Mouse (Mus musculus) hindbrain, embryonic 14.5 days (tissue): ENCODE results near the gene Snx30. TPM values are rescaled to one million over a fixed set of nuclear protein-coding genes. Genes with fewer than 3 reads are reported as not detected.

ENCODE experiments used
- ATAC-seq: fragments of 200-750 bp; cut with Nextera tagmentation; 2 replicates; pipeline ENCODE4 v1.8.0; 2017; ENCODE audit warnings: moderate number of reproducible peaks, mild to moderate bottlenecking, moderate TSS enrichment, moderate library complexity; ENCODE audit not compliant: low FRiP score
- DNase-seq: peaks from one replicate; pipeline ENCODE4 v3.0.0-alpha.2; 2015; ENCODE audit warnings: low spot score
- H3K27ac ChIP-seq: fragments of 300-500 bp; sonication (generic); 2 replicates; pipeline ENCODE4 v1.5.1; 2014; ENCODE audit warnings: mild to moderate bottlenecking, moderate library complexity
- H3K27me3 ChIP-seq: fragments of 300-500 bp; sonication (generic); 2 replicates; pipeline ENCODE4 v1.6.1; 2014; ENCODE audit warnings: mild to moderate bottlenecking, low read length, mixed read lengths; ENCODE audit not compliant: control insufficient read depth, insufficient read depth
- H3K36me3 ChIP-seq: fragments of 300-500 bp; sonication (generic); replicated peaks from 2 replicates; pipeline ENCODE4 v1.6.1; 2014; ENCODE audit not compliant: control insufficient read depth, insufficient read depth
- H3K4me1 ChIP-seq: fragments of 300-500 bp; sonication (generic); replicated peaks from 2 replicates; pipeline ENCODE4 v1.6.1; 2014; ENCODE audit warnings: antibody characterized with exemption, low read length, mixed read lengths; ENCODE audit not compliant: control insufficient read depth, insufficient read depth
- H3K4me2 ChIP-seq: fragments of 300-500 bp; sonication (generic); replicated peaks from 2 replicates; pipeline ENCODE4 v1.6.1; 2014; ENCODE audit warnings: mild to moderate bottlenecking, moderate library complexity
- H3K4me3 ChIP-seq: fragments of 300-500 bp; sonication (generic); replicated peaks from 2 replicates; pipeline ENCODE4 v1.5.1; 2014; ENCODE audit warnings: mild to moderate bottlenecking, low read length
- H3K9ac ChIP-seq: fragments of 300-500 bp; sonication (generic); 2 replicates; pipeline ENCODE4 v1.6.1; 2014
- H3K9me3 ChIP-seq: fragments of 300-500 bp; sonication (generic); 2 replicates; pipeline ENCODE4 v1.6.1; 2016; ENCODE audit warnings: low read length; ENCODE audit not compliant: control insufficient read depth
- WGBS: fragments of 180-500 bp; shearing (Covaris S2); extraction: QIAGEN DNeasy Blood & Tissue Kit; methylation state at CpG from one replicate; pipeline ENCODE4 v1.1.7; 2014; 5-methylcytosine and 5-hydroxymethylcytosine counted together
- polyA plus RNA-seq: library from polyadenylated mRNA; unstranded; fragments of >200 nt; fragmentation: Nextera tagmentation; extraction: Ambion mirVana; gene quantifications from 2 replicates; pipeline ENCODE4 v1.2.1, GENCODE M21; 2014

Gene Snx30
- polyA plus RNA-seq, 1 experiment from 2014 or later: 21.9 TPM

DNA sequence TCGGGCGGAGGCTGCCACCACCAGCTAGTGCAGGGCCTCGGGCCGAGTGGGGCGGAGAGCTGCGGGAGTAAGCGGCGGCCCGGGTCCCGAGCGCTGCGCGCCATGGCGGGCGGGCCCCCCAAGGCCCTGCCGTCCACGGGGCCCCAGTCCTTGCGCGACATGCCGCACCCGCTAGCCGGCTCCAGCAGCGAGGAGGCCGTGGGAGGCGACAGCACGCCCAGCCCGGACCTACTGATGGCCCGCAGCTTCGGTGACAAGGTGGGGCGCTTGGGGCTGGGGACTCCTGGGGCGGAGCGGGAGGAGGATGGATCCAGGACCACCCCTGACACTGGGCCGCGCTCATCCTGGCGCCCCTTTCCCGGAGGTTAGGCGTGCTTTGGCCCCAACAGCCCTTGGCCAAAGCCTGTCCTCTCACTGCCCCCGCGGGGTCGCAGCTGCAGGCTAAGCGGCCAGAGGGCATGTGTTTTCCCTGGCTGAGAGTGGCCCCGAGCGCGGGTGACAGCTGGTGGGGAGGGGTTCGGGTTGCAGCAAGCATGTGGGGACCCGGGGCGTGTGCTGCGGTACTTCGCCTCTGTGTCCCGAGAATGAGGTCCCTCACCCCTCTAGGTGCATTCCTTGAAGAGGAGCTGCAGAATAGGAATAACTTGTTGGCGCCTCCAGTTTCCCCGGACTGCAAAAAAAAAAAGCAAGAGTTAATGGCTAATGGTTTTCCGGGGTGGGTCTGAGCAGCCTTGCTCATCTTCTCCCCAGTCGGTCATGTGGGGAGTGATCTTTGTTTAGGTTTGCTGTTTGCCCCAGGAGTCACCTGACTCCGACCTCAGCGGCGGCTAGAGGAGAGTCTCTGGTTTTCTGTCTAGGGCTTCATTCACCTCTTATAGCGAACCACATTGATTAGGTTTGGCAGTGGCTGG lies 583 bp downstream of the Snx30 start:
- peak overlapping the region; percentile 71 for H3K27ac ChIP-seq
- H3K27me3 ChIP-seq: no peaks in the 10 kb centered on the region
- peak overlapping the region; percentile 75 for H3K9ac ChIP-seq
- peak overlapping the region; percentile 66 for H3K4me3 ChIP-seq
- WGBS: under 1% methylated on average over 57 of the region's 58 CpGs
- H3K4me1 ChIP-seq: peaks cover 14% of the 10 kb centered on the region
- peak overlapping the region; percentile 76 for H3K4me2 ChIP-seq
- H3K36me3 ChIP-seq: no peaks in the 10 kb centered on the region
- DNase-seq (no peak), ATAC-seq (peak; percentile 66)
- no peaks in the 10 kb centered on the region for H3K9me3 ChIP-seq

DNA sequence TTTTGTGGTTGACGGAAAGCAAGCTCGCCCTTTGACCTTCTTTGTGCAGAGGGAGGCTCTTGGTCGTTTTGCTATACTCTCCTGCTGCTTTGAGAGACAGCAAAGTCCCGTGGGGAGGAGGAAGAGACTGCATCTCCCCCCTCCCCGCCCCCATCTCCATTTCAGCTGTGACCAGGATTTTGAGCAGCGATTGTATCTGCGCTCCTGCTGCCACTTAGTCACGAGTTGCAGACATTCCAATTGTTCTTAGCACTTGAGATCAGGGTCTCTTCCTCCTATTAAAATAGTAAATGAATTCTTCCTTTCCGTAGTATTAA lies 1.2 kb downstream of the Snx30 start:
- DNase-seq: no peak
- WGBS: 1% methylated on average over 9 of the region's 9 CpGs

DNA sequence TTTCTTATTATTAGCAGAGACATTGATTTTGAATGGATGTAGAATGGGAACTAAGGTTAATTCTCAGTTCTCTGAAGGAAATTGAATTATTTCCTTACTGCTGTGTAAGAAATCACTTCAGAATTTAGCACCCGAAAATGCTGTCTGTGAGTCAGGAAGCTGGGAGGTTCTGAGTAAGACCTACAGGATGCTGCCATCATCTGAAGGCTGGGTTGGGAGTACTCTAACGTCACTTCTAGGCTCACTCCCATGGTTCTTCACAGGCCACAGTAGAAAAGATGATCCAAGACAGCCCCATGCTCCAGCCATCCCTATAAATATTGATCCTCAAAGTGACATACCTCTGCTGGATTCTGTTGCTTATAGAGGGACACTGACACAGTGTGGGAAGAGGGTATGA lies 1.9 kb downstream of the Snx30 start:
- DNase-seq: no peak
- H3K27me3 ChIP-seq: no peaks in the 10 kb centered on the region
- no peak for ATAC-seq
- peak overlapping the region; percentile 75; the same call in 1 of the 2 replicates for H3K9ac ChIP-seq
- peaks cover 14% of the 10 kb centered on the region for H3K4me1 ChIP-seq
- H3K4me3 ChIP-seq: peak overlapping the region; percentile 66
- no peaks in the 10 kb centered on the region for H3K36me3 ChIP-seq
- H3K4me2 ChIP-seq: peak overlapping the region; percentile 76
- no peak overlapping the region for H3K27ac ChIP-seq
- no peaks in the 10 kb centered on the region for H3K9me3 ChIP-seq
- WGBS: 59% methylated on average over 2 of the region's 2 CpGs

More for the DNA sequence above, 1.2 kb downstream of the Snx30 start:
- Histone ChIP-seq H3K9me3 (no peaks in the 10 kb centered on the region), H3K4me2 (peak overlapping the region; percentile 76), H3K4me1 (peaks cover 14% of the 10 kb centered on the region), H3K27ac (peak overlapping the region; percentile 71; the same call in 1 of the 2 replicates), H3K9ac (peak overlapping the region; percentile 75), H3K27me3 (no peaks in the 10 kb centered on the region), H3K36me3 (no peaks in the 10 kb centered on the region), H3K4me3 (peak overlapping the region; percentile 66)
- no peak for ATAC-seq

DNA sequence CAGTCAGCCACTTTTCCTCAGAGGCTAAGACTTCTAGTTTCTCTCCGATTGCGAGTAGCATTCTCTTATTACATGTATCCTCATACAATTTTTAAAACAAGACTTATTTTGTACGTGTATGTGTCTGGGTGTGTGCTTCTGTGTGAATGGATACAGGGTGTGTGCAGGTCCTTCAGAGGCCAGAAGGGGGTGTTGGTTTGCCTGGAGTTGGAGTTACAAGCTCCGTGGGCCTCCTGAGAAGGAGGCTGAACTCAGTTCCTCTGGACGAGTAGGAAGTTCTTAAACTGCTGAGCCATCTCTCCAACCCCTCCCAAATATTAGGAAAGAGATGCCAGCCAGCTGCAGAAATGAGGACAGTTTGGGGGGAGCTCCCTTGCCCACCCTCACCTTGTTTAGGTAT lies 2.8 kb downstream of the Snx30 start:
- no peak overlapping the region for H3K27ac ChIP-seq
- no peaks in the 10 kb centered on the region for H3K9me3 ChIP-seq
- no peaks in the 10 kb centered on the region for H3K36me3 ChIP-seq
- no peaks in the 10 kb centered on the region for H3K27me3 ChIP-seq
- no peak overlapping the region for H3K4me3 ChIP-seq
- H3K9ac ChIP-seq: no peak overlapping the region
- peaks cover 14% of the 10 kb centered on the region for H3K4me1 ChIP-seq
- DNase-seq (no peak), ATAC-seq (no peak)
- WGBS: 71% methylated on average over 5 of the region's 5 CpGs
- no peak overlapping the region for H3K4me2 ChIP-seq

DNA sequence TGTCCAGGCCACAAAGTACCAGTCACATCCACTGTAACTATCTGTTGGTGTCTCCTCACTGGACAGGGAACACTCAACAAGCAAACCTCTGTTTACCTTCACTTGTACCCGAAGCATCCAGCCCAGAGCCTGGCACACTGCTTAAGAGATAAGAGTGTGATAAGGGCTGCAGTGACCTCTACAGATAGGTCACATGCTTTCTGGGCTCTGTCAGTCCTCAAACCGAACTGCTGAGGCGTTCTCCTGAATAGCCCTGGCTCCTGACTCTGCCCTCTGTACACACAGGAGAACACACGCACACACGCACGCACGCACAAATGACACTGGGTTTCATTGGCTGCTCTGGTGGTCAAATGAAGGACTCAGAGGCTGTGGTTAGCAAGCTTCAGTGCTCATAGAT lies 8.5 kb downstream of the Snx30 start:
- Histone ChIP-seq H3K27me3 (no peaks in the 10 kb centered on the region), H3K9ac (no peak overlapping the region), H3K9me3 (no peaks in the 10 kb centered on the region), H3K27ac (no peak overlapping the region), H3K4me2 (no peak overlapping the region), H3K36me3 (no peaks in the 10 kb centered on the region), H3K4me3 (no peak overlapping the region), H3K4me1 (0 out of 2 replicates have a peak, but pooled peaks cover 4% of the 10 kb centered on the region)
- no peak for DNase-seq
- WGBS: 87% methylated on average over 7 of the region's 7 CpGs
- ATAC-seq: no peak

DNA sequence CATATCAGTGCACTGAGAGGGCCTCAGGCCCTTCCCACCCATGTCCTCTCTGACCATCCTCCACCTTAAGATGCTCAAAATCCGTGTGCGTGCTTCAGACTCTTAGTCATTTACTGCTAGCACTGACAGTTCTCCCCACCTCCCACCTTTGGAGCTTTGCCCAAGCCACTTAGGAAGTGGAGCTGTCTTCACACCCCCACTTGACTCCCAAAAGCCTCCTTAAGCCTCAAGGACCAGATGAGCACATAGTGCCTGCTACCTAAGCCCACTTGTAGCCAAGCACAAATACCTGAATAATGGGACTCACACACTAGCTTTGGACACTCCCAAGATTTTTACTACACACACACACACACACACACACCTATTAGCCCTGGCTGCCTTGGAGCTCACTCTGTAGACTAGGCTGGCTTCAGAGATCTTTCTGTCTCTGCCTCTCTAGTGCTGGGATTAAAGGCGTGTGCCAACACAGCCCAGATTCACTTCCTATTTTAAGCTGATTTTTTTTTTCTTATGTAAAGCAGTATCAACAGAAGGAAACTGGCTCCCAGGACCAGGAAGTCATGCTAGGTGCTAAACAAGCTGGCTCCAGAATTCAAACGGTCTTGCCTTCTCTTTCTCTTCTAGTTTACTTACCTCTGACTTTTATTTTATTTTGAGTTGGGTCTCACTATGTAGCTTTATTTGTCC lies 9.6 kb downstream of the Snx30 start:
- ATAC-seq: no peak
- no peak overlapping the region for H3K27ac ChIP-seq
- WGBS: 89% methylated on average over 4 of the region's 4 CpGs

DNA sequence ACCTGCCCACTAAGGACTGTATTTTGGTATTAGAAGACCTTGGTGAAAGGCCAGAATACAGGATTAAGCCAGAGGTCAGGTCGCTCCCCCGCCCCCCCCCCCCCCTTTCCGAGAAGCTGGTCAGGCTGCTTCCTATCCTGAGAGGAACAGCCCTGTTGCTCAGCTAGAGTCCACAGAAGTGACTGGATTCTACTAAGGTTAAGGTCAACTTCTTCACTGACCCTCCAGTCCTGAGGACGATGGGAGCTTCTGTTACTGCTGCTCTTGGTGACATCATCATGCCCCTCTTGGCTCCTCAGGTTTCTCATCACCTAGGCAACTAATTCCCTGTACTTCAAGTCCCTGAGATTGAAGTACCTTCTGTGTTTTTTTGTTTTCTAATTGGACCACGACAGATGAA lies 10.4 kb downstream of the Snx30 start:
- no peak for ATAC-seq
- Histone ChIP-seq H3K36me3 (no peaks in the 10 kb centered on the region), H3K9ac (no peak overlapping the region), H3K27me3 (no peaks in the 10 kb centered on the region), H3K4me3 (no peak overlapping the region), H3K27ac (no peak overlapping the region), H3K4me2 (no peak overlapping the region), H3K9me3 (no peaks in the 10 kb centered on the region), H3K4me1 (0 out of 2 replicates have a peak, but pooled peaks cover 8% of the 10 kb centered on the region)
- 63% methylated on average over 5 of the region's 5 CpGs for WGBS
- DNase-seq: no peak

More for the DNA sequence above, 9.6 kb downstream of the Snx30 start:
- no peak for DNase-seq
- Histone ChIP-seq H3K36me3 (no peaks in the 10 kb centered on the region), H3K27me3 (no peaks in the 10 kb centered on the region), H3K4me1 (0 out of 2 replicates have a peak, but pooled peaks cover 8% of the 10 kb centered on the region), H3K4me3 (no peak overlapping the region), H3K9ac (no peak overlapping the region), H3K9me3 (no peaks in the 10 kb centered on the region), H3K4me2 (no peak overlapping the region)

DNA sequence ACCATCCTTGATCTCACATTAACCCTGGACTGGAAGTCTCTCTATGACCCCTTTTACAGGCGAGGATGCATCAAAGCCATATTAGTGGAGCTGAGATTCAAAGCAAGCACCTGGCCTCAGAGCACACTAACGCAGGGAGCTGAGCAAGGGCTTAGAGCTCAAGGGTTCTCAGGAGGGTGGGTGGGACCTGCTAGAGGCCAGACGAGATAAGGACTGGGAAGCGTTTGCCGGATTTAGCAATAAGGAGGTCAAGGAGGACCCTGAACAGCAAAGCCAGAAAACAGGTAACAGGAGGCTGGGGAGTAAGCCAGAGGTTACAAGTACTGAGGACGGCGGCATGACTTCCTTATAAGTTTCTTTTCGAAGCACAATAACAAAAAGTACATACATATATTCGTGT lies 10.8 kb downstream of the Snx30 start:
- WGBS: 87% methylated on average over 9 of the region's 9 CpGs
- no peak for ATAC-seq
- no peaks in the 10 kb centered on the region for H3K27me3 ChIP-seq
- H3K9ac ChIP-seq: no peak overlapping the region
- DNase-seq: no peak
- no peak overlapping the region for H3K27ac ChIP-seq
- H3K4me3 ChIP-seq: no peak overlapping the region
- 0 out of 2 replicates have a peak, but pooled peaks cover 8% of the 10 kb centered on the region for H3K4me1 ChIP-seq
- H3K9me3 ChIP-seq: no peaks in the 10 kb centered on the region
- no peaks in the 10 kb centered on the region for H3K36me3 ChIP-seq
- H3K4me2 ChIP-seq: no peak overlapping the region

DNA sequence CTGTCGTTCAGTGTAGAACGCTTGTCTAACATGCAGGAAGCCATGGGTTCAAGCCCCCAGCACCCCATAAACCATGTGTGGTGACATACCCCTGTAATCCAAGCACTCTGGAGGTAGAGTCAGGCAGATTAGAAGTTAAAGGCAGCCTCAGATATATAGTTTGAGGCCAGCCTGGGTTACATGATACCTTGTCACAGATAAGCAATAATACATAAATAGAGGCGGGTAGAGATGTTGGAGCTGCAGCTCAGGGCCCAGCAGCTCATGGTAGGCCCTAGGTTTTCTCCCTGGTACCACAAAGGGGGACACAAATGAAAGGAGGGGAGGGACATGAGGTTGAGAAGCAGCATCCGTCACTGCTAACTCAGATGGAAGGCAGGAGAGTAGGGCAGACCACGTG lies 12.2 kb downstream of the Snx30 start:
- Histone ChIP-seq H3K36me3 (no peaks in the 10 kb centered on the region), H3K27ac (no peak overlapping the region), H3K4me2 (no peak overlapping the region), H3K9me3 (no peaks in the 10 kb centered on the region), H3K27me3 (no peaks in the 10 kb centered on the region), H3K9ac (no peak overlapping the region), H3K4me1 (0 out of 2 replicates have a peak, but pooled peaks cover 8% of the 10 kb centered on the region), H3K4me3 (no peak overlapping the region)
- WGBS: 69% methylated on average over 5 of the region's 5 CpGs
- ATAC-seq: no peak
- no peak for DNase-seq
